Mouse (Mus musculus) spleen, postnatal 14 days (tissue): ENCODE measurements around the gene Atp8a2.
"Not testable (repeated sequence)": the region's sequence is repeated elsewhere in the genome, so short reads cannot be mapped to it uniquely, and the experiment has no call there.

Source experiments
- DNase-seq, 2 experiments: peaks; one replicate each; pipeline ENCODE4 v3.0.0; 2021 to 2022; ENCODE audit warnings: low spot score in 2 of 2

Atp8a2 gene

DNA sequence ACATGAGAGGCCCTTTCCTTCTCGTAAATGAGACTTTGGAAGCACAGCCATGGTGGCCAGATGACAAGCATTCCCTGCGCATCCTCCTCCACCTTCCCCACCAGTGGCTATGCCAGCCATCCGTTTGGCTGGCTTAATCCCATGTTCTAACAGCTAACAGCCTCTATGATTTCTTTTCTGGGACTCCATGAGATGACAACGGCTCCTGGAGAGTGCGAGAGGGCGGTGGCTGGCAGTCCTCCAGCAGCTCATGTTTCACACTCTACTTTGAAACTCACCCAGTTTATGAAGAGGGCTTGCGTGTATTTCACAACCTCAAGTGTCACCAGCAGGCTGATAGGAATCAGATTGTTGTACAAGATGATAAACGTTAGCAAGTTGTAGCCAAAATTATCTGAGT lies 170.3 kb downstream of the Atp8a2 start:
- no peak for DNase-seq

GRCm38 (mm10) chr14:60015891-60016290 lies 181.1 kb downstream of the Atp8a2 start:
- DNase-seq: peak; percentile 29 to 54

- no peak for DNase-seq
Measured at GRCm38 (mm10) chr14:60001801-60002200, 195.2 kb downstream of the Atp8a2 start.

DNA sequence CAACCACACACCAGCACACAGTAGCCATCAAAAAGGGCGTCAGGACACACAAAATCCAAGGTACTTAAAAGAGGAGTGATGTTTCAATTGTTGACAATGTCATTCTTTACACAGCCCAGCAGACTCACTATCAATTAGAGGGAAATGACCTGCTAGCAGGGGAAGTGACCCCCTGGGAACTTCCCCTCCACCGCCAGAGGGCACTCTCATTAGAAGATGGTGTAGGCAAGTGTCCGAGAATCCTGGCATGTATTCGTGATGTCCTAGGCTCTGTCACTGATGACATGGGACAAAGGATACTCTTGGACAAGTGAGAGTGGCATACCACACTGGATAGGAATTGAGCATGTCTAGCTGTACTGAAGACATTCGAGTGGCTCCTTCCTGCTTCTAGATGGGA lies 208.1 kb downstream of the Atp8a2 start:
- no peak for DNase-seq

DNA sequence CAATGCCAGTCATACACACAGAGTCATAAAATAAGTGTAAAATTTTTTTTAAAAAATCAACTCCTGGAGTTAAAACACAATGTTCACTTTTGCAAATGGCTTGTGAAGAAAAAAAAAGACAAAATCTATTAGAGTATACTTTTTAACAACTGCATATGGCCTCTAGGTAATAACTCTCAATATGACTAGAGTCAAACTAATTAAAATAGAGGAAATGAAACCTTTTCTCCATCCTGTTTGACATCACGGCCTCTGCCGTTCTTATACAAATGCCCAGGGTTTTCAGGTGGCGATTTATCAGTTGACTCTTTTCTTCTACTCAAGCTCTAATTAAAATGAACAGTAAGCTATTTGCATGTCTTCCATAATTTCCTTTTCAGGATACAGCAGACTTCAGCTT lies 209.0 kb downstream of the Atp8a2 start:
- DNase-seq: no peak

DNA sequence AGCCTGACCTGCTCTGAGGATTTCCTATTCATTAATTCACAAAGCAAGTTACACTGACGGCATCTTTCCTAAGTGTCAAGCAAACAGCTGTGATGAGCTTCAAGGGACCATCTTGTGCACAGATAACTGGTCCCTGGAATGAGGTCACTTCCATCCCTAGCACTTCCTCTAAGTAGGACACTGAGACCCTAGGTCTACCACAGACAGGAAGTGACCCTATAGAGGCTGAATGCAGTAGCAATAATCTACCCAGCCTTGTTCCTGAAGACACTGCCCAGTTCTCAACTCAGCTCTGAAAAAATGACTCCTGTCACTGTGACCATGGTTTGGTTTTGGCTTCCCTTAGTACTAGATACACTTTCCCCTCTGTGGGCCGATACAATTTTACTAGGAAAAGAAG lies 219.0 kb downstream of the Atp8a2 start:
- DNase-seq: no peak

DNA sequence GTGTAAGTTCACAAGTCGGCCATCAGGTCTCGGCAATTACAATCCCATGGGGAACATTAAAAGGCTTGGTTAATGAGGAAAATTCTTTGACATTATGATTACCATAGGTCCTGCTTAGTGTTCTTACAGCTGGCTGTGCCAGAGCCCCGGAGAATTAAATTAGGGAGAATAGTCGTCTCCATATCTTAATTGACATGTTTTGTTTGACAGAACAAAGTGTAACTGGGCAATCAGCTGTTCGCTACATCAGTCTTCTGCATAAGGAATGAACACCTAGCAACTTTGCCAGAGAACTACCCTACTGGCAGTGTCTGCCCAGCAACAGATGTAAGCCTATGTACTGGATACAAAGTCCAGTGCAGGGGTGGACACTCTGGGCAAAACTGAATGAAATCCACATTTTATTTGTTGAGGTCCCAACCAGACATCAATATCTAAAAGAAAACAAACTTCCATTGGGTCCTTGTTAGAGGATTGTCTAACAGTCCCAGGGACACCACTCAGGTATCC lies 225.7 kb downstream of the Atp8a2 start:
- DNase-seq: no peak

DNA sequence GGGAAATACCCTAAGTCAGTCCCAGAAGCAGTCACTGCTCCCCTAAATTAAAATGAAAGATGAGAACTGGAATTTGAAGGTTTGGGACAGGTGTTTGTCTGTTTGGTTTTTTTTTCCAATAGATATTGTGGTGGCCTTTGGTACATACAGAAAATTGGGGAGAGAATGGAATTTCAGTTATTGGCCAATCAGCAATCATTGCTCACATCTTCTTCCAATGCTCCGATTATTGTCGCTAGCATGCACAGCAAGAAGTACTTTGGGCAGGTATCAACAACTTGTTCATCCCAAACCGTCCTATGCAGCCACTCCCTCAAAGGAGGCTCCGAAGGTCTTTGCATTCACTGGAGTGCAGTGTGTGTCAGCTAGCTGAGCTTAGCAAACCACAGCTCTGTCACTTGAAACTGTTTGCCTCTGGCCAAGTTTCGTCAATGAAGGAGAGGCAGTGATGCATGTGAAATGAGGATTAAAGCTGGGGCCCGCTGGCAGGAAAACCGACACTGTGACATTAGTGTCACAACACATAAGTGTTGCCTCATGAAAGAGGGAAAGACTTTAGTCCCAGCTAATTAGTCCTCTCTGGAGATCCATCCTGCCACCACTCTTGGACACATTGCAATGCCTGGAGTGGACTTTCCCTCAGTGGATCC lies 227.4 kb downstream of the Atp8a2 start:
- DNase-seq: no peak

- no peak for DNase-seq
Measured at GRCm38 (mm10) chr14:59967847-59968550, 229.0 kb downstream of the Atp8a2 start.

DNA sequence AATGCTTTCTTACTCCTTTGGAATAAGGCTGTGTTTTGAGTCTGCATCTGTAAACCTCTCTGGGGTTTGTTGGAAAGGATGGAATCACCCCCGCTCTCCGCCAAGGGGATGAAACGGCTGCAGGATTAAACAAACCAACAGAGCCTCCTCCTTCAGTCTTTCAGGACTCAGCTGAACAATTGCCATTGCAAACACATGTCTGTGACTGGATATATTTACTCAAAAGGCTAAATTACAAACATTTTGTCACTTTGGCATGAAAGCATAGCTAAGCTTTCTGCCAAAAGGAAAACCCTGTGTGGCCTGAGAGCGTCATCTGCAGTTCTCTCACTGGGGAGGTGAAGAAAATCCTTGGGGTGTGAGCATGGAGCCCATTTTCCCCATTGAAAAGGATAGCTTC lies 230.0 kb downstream of the Atp8a2 start:
- DNase-seq: no peak

DNA sequence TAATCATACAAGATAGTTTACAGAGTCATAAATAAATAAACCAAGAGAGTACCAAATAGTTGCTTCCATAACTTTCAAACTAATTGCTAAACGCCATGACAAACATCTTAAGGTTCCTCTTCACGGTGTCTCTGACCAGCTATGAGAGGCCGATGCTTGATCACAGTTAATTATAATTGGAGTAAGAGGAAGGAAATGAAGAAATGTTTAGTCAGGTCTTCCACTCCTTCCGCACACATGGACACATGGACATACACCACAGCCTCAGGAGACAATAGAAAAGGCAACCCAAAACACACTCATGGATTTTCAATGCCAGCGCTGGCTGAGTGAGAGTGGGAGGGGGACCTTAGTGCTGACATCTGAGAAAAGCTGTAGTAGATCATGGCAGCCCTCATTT lies 232.4 kb downstream of the Atp8a2 start:
- no peak for DNase-seq

- DNase-seq: no peak
Measured at GRCm38 (mm10) chr14:59960961-59961360, 236.0 kb downstream of the Atp8a2 start.

DNA sequence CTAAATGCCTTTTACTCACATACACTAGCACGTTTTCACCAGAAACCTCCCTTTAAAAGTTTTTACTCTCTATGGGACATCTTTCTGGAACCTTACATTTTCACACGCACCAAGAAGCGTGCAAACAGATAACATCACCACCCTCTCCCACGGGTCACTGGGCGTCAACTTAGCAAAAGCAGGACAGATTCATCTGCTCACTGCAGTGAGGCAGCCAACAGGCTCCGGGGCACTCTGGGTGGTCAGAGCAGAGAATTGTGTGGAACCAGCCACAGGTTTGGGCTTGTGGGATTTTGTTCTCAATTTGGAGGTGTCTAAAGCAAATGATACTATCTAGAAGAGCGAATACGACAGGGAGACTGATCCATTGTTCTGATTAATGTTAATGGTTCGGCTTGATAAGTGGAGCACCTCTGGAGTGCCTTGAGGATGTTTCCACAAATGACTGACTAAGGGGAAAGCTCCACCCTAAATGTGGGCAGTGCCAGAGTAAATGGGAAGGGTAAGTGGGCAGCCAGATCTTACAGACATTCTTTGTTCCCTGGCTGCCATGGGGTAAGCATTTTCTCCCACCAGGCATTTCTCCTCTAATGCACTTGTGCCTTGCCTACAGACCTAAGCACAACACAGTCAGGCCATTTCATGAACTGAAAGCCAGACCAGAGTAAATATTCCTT lies 236.6 kb downstream of the Atp8a2 start:
- no peak for DNase-seq

DNA sequence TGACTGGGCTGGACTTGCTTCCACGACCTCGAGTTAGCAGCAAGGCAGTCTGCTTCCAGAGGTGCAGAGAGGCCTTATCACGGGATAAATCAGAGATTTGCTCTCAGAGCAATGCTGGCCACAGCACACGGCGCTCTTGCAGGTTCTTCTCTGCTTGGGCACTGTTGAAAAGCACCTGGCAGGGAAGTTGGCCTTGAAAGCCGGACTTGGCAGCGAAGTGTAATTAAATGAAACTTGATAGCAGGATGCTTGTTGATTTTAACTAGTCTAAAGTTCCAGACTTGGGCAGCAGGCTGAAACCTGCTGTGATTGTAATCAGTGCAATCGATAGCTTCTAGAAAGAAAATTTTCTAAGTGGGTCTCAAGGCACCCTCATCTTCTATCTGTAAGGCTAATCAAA lies 237.3 kb downstream of the Atp8a2 start:
- DNase-seq: no peak

DNA sequence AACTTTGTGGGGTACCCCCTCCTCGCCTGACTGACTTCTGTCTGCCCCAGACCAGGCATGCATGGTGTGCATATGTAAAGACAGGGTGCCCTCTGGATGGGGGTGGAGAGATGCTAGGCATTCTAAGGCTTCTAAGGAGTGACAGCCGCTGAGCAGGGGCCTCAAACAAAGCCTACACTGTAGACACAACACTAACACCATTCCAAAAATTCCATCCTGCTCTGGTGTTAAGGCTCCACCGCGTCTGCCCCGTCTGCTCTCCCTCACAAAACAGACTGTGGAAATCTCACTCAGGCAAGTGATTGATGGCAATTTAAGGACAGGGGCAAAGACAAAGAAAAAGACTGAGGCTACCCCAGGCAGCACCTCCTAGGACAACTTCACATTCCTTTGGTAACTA lies 247.0 kb downstream of the Atp8a2 start:
- DNase-seq: no peak

DNA sequence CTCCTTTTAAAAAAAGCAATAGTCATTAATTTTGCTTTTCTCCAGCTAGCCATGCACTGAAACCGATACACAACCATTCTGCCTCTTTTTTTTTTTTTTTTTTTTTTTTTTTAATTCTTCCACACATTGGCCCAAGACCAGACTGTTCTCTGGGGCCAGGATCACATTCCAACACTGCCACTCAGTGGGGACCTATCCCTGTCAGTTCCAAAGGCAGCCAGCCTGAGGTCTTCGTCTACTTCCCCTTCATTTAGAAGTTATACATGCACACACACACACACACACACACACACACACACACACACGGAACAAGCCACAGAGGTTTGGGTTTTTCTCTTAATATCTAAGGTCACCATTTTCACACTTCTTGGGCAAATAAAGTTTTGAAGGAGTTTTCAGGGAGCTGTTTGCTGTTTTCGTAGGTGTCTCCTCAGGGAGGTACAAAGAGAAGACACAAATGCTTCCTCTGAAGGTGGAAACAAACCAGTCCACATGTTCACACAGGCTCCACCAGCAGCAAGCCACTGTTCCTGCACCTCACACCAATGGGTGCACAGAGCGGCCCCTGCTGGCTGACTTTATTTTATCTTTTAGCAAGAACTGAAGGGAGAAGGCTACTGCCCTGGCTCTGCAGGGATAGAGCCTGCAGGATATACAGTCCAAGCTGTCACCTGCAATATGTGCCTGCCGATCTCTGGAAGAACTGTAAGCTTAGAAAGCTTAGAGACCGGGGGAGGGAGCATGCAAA lies 253.9 kb downstream of the Atp8a2 start:
- DNase-seq: peak; percentile 13 to 54

GRCm38 (mm10) chr14:59942199-59942598 lies 254.8 kb downstream of the Atp8a2 start:
- DNase-seq: no peak

GRCm38 (mm10) chr14:59932355-59932754 lies 264.6 kb downstream of the Atp8a2 start:
- no peak for DNase-seq

DNA sequence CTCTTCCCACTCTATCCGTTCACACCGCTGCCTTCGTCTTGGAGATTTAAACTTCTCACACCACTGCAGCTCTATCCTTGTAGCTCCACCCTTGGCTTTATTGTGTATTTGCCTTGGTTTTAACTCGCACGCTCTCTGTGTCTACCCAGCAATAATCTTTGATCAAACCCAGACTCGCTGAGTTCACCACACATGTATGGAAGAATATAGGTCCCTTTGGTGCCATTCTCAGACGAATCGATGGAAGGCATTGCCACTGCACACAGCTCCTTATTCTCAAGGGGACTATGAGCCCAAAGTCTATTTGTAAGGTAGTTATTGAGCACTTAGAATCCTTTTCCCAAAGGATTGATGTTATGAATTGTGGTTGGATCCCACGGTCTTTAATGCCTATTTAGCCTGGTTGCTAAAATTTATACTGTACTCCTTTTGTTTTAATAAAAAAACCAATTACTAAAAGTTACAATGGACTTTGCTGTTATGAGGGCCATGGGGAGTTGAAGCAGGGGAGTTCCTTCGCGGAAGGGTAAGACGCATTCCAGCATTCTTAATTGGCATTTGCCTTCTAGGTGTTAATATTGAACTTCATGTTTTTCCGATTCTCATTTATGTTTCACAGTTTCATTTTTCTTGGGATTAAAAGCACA lies 265.4 kb downstream of the Atp8a2 start:
- no peak for DNase-seq

GRCm38 (mm10) chr14:59929190-59929589 lies 267.8 kb downstream of the Atp8a2 start:
- DNase-seq: not testable (repeated sequence)

GRCm38 (mm10) chr14:59928781-59929180 lies 268.2 kb downstream of the Atp8a2 start:
- DNase-seq: no peak

GRCm38 (mm10) chr14:59927804-59928203 lies 269.2 kb downstream of the Atp8a2 start:
- no peak for DNase-seq
